Mouse (Mus musculus): ENCODE results near the gene Blmh.

The Blmh gene

GRCm38 (mm10) chr11:76998705-76999226, 74.2 kb downstream of the Blmh start:
- peak; percentile 21 for DNase-seq (ENCODE audit: low read depth)

- peak; percentile 24 for DNase-seq (ENCODE audit: low read depth)
These were observed 76.1 kb downstream of the Blmh start for GRCm38 (mm10) chr11:77000741-77001140.

- DNase-seq (ENCODE audit: low read depth): no peak
These were observed 77.8 kb downstream of the Blmh start for GRCm38 (mm10) chr11:77002361-77002760.

GRCm38 (mm10) chr11:77005881-77006280, 81.3 kb downstream of the Blmh start:
- no peak for DNase-seq (ENCODE audit: low read depth)

- DNase-seq (ENCODE audit: low read depth): no peak
These were observed 82.0 kb downstream of the Blmh start for GRCm38 (mm10) chr11:77006616-77007015.

GRCm38 (mm10) chr11:77009069-77010025, 84.7 kb downstream of the Blmh start:
- DNase-seq (ENCODE audit: low read depth): no peak

GRCm38 (mm10) chr11:77010762-77011475, 86.3 kb downstream of the Blmh start:
- DNase-seq (ENCODE audit: low read depth): no peak

GRCm38 (mm10) chr11:77018046-77018445, 93.4 kb downstream of the Blmh start:
- DNase-seq (ENCODE audit: low read depth): no peak

GRCm38 (mm10) chr11:77019539-77019938, 94.9 kb downstream of the Blmh start:
- DNase-seq (ENCODE audit: low read depth): no peak

- DNase-seq (ENCODE audit: low read depth): no peak
These were observed 97.3 kb downstream of the Blmh start for GRCm38 (mm10) chr11:77021749-77022396.

- DNase-seq (ENCODE audit: low read depth): no peak
These were observed 102.0 kb downstream of the Blmh start for GRCm38 (mm10) chr11:77026559-77026958.

- no peak for DNase-seq (ENCODE audit: low read depth)
These were observed 103.5 kb downstream of the Blmh start for GRCm38 (mm10) chr11:77028157-77028556.

- no peak for DNase-seq (ENCODE audit: low read depth)
These were observed 106.7 kb downstream of the Blmh start for GRCm38 (mm10) chr11:77031151-77031934.

All from naive thymus-derived CD4-positive, alpha-beta T cell, adult 2 months (primary cell).